Mouse (Mus musculus) C2C12 (cell line): Measurements from ENCODE around the gene Gpr84. TPM values are rescaled to one million over a fixed set of nuclear protein-coding genes. Genes with fewer than 3 reads are reported as not detected.

Experiments used
- H3K27me3 ChIP-seq: one replicate; pipeline ENCODE4 v1.6.1; 2011; ENCODE audit not compliant: control insufficient read depth, insufficient read depth, insufficient read length
- H3K36me3 ChIP-seq: one replicate; pipeline ENCODE4 v1.6.1; 2011; ENCODE audit not compliant: control insufficient read depth, insufficient read depth
- H3K4me3 ChIP-seq: one replicate; pipeline ENCODE4 v1.5.1; 2011; ENCODE audit warnings: mild to moderate bottlenecking, control low read depth; ENCODE audit not compliant: poor library complexity, insufficient read depth, severe bottlenecking
- H3K79me2 ChIP-seq: one replicate; pipeline ENCODE4 v1.6.1; 2011; ENCODE audit not compliant: control insufficient read depth, insufficient read depth
- H3K79me3 ChIP-seq: one replicate; pipeline ENCODE4 v1.6.1; 2011; ENCODE audit warnings: low read depth, control low read depth
- H3ac ChIP-seq: one replicate; pipeline ENCODE3; 2011; ENCODE audit warnings: low read depth; ENCODE audit not compliant: control insufficient read depth, insufficient read length
- CEBPB ChIP-seq: IDR thresholded peaks from one replicate; pipeline ENCODE4 v1.6.1; 2011; ENCODE audit warnings: low read depth, mild to moderate bottlenecking, control low read depth, moderate library complexity
- CTCF ChIP-seq: IDR thresholded peaks from one replicate; pipeline ENCODE4 v1.5.1; 2011; ENCODE audit not compliant: control insufficient read depth, insufficient read depth, insufficient read length
- FOSL1 ChIP-seq: IDR thresholded peaks from one replicate; pipeline ENCODE4 v1.8.0; 2011; ENCODE audit warnings: mild to moderate bottlenecking, low read length; ENCODE audit not compliant: poor library complexity, insufficient read depth, severe bottlenecking
- MAX ChIP-seq: IDR thresholded peaks from one replicate; pipeline ENCODE4 v1.6.1; 2011; ENCODE audit warnings: mild to moderate bottlenecking, control low read depth
- MYOD1 ChIP-seq: IDR thresholded peaks from one replicate; pipeline ENCODE4 v1.6.1; 2011; ENCODE audit warnings: low read depth; ENCODE audit not compliant: control insufficient read depth, insufficient read length
- MYOG ChIP-seq: IDR thresholded peaks from one replicate; pipeline ENCODE4 v1.6.1; 2011; ENCODE audit not compliant: control insufficient read depth, insufficient read length; ENCODE audit errors: extremely low read depth
- USF1 ChIP-seq: IDR thresholded peaks from one replicate; pipeline ENCODE4 v1.6.1; 2011; ENCODE audit warnings: low read depth, mild to moderate bottlenecking, control low read depth, moderate library complexity
- polyA plus RNA-seq: library from polyadenylated mRNA; unstranded; fragments of >200 nt; fragmentation: generic; extraction: Trizol; gene quantifications from one replicate; pipeline ENCODE4 v1.2.1, GENCODE M21; 2012; ENCODE audit warnings: missing spikeins

Gene Gpr84
- polyA plus RNA-seq, 1 experiment, result not detected

- Histone ChIP-seq H3K79me3 (no peaks in the 10 kb centered on the region), H3K27me3 (no peaks in the 10 kb centered on the region), H3K4me3 (no peak overlapping the region), H3K36me3 (peaks cover 34% of the 10 kb centered on the region), H3K79me2 (no peaks in the 10 kb centered on the region), H3ac (no peak overlapping the region)
- no peak for TF ChIP-seq FOSL1
- TF ChIP-seq MYOG, result no peak
- no peak for TF ChIP-seq USF1
- TF ChIP-seq CEBPB, result no peak
- no peak for TF ChIP-seq MAX
- TF ChIP-seq CTCF, result no peak
- TF ChIP-seq MYOD1, result no peak
Measured at GRCm38 (mm10) chr15:103301547-103302340, 8.7 kb downstream of the Gpr84 start.

DNA sequence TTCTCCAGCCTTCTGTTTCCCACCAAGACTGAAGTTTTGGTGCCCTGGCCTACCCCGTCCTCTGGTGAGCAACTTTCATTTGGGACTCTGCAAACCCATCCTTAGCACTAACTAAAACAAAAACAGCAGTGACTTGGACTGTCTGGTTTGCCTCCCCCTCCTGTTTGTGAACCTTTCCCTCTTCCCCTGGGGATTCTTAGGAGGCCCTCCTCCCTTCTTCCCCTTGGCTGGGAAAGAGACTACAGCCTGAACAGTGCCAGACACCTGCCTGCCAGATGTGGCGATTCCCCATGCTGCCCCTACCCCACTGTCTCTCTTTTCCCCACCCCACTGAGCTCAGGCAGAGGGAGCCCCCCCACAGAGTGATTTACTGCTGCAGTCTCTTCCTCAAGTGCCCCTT lies 9.4 kb downstream of the Gpr84 start:
- TF ChIP-seq USF1 (no peak), FOSL1 (no peak), CEBPB (no peak), MAX (no peak), MYOG (no peak), CTCF (no peak), MYOD1 (no peak)
- H3K4me3 ChIP-seq, result no peak overlapping the region
- no peaks in the 10 kb centered on the region for H3K27me3 ChIP-seq
- no peak overlapping the region for H3ac ChIP-seq
- peaks cover 41% of the 10 kb centered on the region for H3K36me3 ChIP-seq
- H3K79me2 ChIP-seq, result no peaks in the 10 kb centered on the region
- no peaks in the 10 kb centered on the region for H3K79me3 ChIP-seq

DNA sequence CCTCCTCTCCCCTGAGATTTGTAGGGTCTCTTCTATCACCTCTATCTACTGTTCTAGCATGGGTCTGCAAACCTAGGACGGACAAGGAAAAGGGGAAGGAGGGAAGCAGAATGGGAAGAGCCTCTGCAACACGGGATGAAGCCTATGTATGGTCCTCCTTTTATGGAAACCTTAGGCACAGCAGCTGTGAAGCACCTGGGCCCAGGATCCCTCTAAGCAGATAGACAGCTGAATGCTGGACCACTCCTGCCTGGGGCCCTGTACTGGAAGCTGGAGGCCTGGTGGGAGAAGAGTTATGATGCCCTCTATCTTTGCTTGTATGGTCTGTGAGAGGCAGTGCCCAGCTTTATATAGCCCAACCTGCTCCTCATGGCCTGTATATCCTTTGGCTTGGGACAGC lies 9.9 kb downstream of the Gpr84 start:
- TF ChIP-seq CEBPB (no peak), MYOG (no peak), FOSL1 (no peak), MAX (no peak), CTCF (no peak), USF1 (no peak), MYOD1 (no peak)
- no peaks in the 10 kb centered on the region for H3K27me3 ChIP-seq
- H3K79me2 ChIP-seq, result no peaks in the 10 kb centered on the region
- no peak overlapping the region for H3ac ChIP-seq
- no peak overlapping the region for H3K4me3 ChIP-seq
- H3K36me3 ChIP-seq, result peaks cover 46% of the 10 kb centered on the region
- H3K79me3 ChIP-seq, result no peaks in the 10 kb centered on the region

- Histone ChIP-seq H3K79me3 (no peaks in the 10 kb centered on the region), H3K79me2 (no peaks in the 10 kb centered on the region), H3K36me3 (peaks cover 51% of the 10 kb centered on the region), H3ac (no peak overlapping the region), H3K4me3 (no peak overlapping the region), H3K27me3 (no peaks in the 10 kb centered on the region)
- no peak for TF ChIP-seq CEBPB
- no peak for TF ChIP-seq FOSL1
- TF ChIP-seq MYOG, result no peak
- TF ChIP-seq MAX, result no peak
- TF ChIP-seq MYOD1, result no peak
- TF ChIP-seq USF1, result no peak
- TF ChIP-seq CTCF, result no peak
Measured at GRCm38 (mm10) chr15:103300067-103300471, 10.3 kb downstream of the Gpr84 start.

DNA sequence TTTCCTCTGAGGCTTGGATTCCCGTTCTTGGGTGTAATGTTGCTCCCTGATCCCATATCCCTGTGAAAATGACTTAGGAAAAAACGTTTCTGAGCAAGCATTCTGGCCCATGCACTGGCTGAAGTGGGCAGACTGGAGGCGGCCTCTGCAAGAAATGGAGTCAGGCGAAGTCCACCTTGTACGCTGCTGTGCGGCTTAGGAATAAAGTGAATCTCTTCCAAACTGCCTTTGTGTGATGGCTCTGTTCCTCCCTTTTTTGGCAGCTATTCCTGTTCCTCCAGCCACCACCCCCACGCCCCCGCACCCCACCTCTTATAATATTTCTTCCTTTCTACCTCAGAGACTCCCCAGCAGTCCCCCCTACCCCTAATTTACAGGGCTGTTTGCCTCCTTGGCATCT lies 10.8 kb downstream of the Gpr84 start:
- Histone ChIP-seq H3K79me2 (no peaks in the 10 kb centered on the region), H3K79me3 (no peaks in the 10 kb centered on the region), H3K36me3 (peaks cover 52% of the 10 kb centered on the region), H3K4me3 (no peak overlapping the region), H3ac (no peak overlapping the region), H3K27me3 (no peaks in the 10 kb centered on the region)
- TF ChIP-seq FOSL1, result no peak
